Mouse (Mus musculus): ENCODE data around the gene Lrrc4b.

DNA sequence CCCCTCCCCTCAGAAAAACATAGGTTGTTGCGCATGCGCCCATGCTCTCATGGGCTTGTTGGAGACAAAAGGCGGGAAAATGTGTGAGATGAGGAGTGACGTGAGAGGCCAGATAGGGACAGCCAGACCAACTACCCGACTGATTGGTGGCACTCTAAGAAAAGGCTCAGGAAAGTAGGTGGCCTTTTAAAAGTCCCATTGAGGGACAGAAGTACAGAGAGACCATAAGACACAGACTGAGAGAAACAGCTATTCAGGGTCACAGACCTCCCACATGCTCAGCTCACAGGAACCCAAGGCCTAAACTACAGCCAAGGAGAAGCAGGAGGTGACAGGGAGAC is 22.8 kb upstream of the Lrrc4b start:
- TF ChIP-seq HCFC1 (IDR thresholded peaks at IDR 0.05; ENCODE audit: borderline replicate concordance, insufficient read depth, low read length) (no peak), CHD2 (IDR thresholded peaks at IDR 0.05; ENCODE audit: low read depth, low read length) (no peak), ZNF384 (IDR thresholded peaks at IDR 0.05; ENCODE audit: low read depth, low read length) (no peak), MAFK (IDR thresholded peaks at IDR 0.05; ENCODE audit: insufficient read depth, low read depth, low read length) (no peak), ZC3H11A (IDR thresholded peaks at IDR 0.05; ENCODE audit: borderline replicate concordance, low read depth, low read length) (no peak)
